Mouse (Mus musculus): ENCODE results near the gene Man2a2.

The Man2a2 gene

DNA sequence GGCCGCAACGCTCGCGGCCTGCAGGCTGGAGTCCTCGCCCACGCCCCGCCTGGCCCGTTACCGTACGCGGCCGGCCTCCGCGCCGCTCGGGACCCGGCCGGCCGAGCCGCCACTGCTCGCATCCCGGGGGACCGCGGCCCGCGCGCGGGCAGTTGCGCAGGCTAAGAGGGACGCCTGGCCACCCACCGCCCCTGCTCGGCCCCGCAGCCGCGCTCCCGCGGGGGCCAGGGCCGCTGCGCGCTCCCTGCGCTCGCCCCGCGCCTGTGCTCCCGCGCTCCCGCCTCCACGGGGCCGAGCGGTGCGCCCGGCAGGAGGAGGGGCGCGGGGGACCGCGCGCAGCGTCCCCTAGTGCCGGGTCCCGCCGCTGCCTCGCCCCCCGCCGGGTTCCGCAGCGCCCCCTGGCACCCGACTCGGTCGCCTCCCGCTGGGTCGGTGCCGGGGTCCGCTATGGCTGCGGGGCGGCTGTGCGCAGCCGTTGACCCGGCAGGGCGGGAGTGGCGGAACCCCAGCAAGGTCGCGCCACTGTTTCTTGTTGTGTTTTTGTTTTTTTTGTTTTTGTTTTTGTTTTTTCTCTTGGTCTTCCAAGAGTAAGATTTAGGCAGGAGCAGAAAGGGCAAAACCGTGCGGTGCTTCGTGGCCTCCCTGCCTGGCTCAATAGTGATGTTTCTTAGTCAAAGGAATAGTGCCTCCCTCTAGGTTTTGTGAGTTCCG is at the start of gene Man2a2:
Gene Man2a2, minus strand, starts transcription at position 335 of the 711 bp plus-strand sequence.
- peak; percentile 64 for DNase-seq (ENCODE audit: low spot score)

DNA sequence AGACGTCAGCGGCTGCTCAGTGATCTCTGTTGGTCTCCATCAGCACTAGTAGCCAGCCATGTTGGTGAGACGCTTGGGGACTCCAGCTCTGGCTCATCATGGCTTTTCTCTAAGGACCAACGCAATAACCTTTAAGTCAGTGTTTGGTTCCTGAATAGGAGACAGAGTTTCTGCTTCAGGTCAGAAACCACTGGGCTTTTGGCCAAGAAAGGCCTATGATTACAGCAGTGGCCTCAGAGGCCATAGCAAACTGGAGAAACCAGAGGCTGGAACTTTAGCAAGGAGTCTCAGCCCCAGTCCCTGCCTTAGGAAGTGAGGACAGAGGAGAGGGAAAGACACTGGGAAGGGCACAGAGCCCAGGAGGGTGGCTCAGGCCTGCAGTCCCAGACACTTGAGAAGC is 49.4 kb upstream of the Man2a2 start:
- no peak for DNase-seq (ENCODE audit: low spot score)

- DNase-seq (ENCODE audit: low spot score): no peak
Measured at GRCm38 (mm10) chr7:80419278-80419677, 48.1 kb upstream of the Man2a2 start.

DNA sequence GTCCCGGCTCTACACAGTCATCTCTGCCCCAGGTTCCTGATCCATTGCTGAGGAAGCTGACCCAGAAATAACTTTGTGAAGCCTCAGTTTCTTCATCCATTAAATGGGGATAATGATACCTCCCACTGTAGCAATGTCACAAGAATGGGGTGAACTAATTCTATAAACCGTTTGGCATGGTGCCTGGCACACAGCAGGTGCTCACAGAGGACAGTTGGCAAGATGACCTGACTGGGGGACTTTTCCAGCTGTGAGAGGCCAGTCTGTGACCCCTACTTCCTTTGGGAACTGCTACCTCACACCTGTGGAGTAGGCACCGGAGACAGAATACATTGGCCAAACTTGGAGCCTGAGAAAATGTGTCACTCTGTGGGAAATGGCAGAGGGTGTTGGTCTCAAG is 46.9 kb upstream of the Man2a2 start:
- DNase-seq (ENCODE audit: low spot score): no peak

DNA sequence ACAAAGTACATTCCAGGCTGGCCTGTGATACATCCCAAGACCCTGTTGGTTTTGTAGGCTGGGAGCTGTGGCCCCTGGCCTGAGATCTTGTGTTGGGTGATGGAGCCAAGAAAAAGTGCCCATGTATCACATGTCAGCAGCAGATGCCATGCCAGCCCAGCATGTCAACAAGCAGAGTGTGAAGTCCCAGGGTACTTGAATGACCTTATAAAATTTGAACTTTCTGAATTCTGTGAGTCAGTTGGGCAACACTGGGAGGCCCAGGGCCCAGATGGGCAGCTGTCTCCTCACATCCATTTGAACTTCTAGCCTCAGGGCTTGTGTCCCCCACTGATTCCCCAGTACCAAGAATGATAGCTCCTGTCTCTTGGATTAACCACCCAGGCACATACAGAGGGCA is 46.4 kb upstream of the Man2a2 start:
- DNase-seq (ENCODE audit: low spot score): no peak

- no peak for DNase-seq (ENCODE audit: low spot score)
Measured at GRCm38 (mm10) chr7:80416969-80417368, 45.8 kb upstream of the Man2a2 start.

- no peak for DNase-seq (ENCODE audit: low spot score)
Measured at GRCm38 (mm10) chr7:80414303-80414855, 43.2 kb upstream of the Man2a2 start.

GRCm38 (mm10) chr7:80413512-80414302 is 42.5 kb upstream of the Man2a2 start:
- no peak for DNase-seq (ENCODE audit: low spot score)

- DNase-seq (ENCODE audit: low spot score): no peak
Measured at GRCm38 (mm10) chr7:80412781-80413180, 41.6 kb upstream of the Man2a2 start.

- peak; percentile 79 for DNase-seq (ENCODE audit: low spot score)
Measured at GRCm38 (mm10) chr7:80412279-80412678, 41.1 kb upstream of the Man2a2 start.

- no peak for DNase-seq (ENCODE audit: low spot score)
Measured at GRCm38 (mm10) chr7:80410380-80410779, 39.2 kb upstream of the Man2a2 start.

DNA sequence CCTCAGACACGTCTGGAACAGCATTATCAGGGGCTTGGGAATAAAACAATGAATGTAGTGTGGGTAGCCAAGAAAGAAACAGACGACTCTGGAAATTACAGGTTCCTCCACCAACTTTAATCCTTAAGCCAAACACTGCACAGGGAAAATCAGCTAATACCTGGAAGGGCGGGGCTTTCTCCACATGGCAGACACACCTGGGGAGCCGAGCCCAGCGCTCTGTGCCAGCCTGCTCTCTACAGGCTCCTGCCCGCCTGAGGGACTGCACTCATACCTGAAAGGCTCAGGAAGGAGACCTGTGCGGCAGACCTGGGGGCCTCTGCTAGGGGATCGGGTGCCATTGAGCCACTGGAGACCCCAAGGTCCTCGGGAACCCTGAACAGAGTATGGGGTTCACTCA is 36.5 kb upstream of the Man2a2 start:
- no peak for DNase-seq (ENCODE audit: low spot score)

DNA sequence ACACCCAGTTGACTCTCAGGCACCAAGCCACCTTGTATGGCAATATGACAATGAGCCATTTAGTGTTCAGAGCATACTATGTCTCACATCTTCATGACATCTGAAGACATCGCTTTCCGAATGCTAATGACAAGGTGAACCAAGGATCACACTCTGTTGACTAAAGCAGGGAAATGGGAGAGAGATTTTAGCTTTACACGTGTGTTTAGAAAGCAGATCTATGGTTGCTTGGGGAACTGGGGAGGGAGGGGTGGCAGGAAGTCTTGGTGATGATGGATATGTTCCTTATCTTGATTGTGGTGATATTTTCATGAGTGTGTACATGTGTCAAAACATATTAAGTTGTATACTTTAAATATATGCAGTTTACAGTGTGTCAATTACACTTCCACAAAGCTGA is 35.0 kb upstream of the Man2a2 start:
- DNase-seq (ENCODE audit: low spot score): no peak

GRCm38 (mm10) chr7:80405188-80405695 is 34.1 kb upstream of the Man2a2 start, which contains the start of gene Furin:
Gene Furin, minus strand, starts transcription at chr7:80405436.
- no peak for DNase-seq (ENCODE audit: low spot score)

GRCm38 (mm10) chr7:80404101-80404894 is 33.1 kb upstream of the Man2a2 start:
- no peak for DNase-seq (ENCODE audit: low spot score)

DNA sequence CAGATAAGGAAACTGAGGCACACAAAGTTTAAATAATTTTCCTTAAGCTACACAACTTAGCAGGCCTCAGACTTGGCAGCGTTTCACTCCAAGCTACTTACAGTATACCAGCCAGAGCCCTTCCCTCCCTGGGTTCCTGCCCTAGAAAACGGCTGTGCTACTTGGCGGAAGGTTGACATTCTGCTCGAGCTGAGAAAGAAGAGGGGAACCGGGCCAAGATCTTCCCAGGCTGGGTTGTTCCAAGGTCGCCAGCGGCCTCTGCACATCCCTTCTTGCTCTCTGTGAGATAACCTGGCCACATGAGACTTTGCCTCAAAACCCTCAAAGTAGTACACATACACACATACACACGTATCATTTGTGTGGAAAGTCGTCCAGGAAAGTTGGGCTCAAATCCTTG is 32.4 kb upstream of the Man2a2 start:
- no peak for DNase-seq (ENCODE audit: low spot score)

DNA sequence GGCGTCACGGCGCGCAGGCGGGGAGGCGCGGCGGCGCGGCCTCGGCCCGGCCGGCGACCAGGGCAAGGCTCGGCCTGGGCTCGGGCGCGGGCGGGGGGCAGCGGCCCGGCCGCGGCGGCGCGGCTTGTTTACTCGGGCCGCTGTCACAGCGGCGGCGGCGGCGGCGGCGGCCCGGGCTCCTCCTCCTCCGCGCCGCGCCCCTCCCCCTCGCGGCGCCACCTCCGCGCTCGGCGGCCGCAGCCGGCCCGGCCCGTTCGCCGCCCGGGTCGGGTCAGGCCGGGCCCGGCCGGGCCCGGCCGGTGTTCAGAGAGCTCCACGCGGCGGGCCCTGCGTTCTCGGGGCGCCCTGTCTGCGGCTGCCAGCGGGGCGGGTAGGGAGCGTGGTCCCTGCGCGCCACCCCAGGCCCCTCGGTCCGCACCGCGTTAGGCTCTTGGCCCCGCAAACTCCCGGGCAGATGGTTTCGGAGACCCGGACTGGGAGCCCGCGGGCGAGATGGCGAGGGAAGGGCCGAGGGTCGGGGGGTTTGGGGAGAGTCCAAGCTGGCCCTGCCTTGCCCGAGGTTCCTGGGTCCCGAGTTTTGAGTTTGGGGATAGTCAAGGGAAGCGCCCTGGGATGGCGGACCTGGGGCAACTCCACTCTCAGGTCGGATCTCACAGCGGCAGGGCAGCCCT is 31.6 kb upstream of the Man2a2 start:
- no peak for DNase-seq (ENCODE audit: low spot score)

DNA sequence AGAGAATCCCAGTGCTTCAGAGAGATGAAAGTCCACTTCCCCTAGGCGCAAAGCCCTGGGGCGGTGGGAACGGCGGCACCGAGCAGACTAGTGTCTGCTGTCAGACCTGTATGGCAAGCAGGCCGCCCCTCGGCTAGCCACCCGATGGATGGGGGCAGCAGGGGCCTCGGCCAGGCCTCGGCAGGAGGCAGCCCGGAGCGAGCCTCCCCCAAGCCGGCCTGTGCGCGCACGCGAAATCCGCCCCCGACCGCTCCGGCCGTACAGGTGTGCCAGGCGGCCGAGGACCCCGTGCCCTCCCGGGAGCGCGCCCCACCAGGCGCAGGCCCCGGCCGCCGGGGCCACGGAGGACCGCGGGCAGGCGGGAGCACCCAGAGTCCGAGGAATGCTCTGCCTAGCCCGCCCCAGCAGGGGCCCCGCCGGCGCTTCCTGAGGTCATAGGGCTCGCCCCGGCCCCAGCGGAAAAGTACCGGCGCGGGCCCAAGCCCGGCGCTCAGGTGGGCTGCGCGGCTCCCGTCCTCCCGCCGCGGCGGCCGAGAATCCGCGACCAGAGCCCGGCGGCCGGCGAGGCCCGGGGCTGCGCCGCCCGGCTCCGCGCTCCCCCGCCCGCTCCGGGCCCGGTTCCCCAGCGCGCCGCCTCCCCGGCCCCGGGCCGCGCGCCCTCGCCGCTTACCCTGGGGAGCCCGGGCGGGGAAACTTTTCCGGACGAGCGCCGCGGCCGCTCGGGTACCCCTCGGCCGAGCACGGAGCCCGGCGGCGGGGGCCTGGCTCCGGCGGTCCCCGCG is 30.9 kb upstream of the Man2a2 start:
- DNase-seq (ENCODE audit: low spot score): no peak

DNA sequence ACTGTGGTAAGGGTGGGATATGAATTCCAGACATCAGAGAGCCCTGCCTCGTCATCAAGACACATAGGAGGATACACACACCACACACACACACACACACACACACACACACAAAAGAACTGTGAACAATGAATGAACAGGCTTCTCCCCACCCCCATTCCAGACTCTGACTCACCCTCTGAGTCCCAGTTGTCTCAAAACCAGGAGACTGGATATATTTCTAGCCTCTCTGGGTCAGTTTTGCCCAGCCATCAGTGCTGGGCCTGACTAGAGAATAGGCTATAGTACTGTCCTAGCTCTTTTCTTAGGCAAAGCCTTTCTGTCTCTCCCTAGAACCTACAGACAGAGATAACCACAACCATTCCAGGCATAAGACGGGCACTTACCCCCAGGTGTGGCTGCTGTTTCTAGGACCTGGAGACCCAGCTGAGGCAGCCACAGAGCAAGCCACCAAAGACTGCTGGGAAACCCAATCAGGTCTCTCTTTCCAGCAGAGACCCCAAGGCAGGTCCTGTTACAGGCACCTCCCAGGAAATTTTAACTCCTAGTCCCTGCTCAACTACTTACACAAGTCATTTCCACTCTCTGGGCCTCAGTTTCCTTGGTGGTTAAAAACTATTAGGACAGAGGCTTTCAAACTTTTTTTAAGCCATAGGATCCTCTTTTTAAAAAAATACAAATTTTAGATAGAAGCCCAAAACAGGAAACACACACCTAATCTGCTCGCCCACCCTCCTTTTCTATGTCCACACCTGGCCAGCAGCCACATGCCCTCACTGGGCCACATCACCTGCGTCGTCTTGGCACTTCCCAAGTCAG is 30.1 kb upstream of the Man2a2 start:
- no peak for DNase-seq (ENCODE audit: low spot score)

DNA sequence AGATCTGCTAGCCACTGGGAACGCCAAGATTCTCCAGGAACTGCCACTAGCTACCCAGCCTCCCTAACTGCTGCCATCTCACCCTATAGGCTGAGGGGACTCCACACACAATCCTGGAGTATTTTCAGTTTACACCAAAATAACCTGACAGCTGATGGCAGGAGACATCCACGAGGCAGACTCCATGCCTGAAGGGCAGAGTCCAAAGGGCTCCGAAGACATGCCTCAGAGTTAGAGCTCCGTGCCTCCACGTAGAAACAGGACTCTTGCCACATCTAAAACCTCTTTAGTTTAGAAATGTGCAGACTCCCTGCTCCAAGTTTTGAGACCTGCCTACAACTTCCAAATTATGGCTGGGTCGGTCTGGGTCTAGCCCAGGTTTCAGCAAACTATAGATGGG is 29.4 kb upstream of the Man2a2 start:
- no peak for DNase-seq (ENCODE audit: low spot score)
